Mouse (Mus musculus): ENCODE measurements around the gene Lamc1.
"Not testable (repeated sequence)": the region's sequence is repeated elsewhere in the genome, so short reads cannot be mapped to it uniquely, and the experiment has no call there.

The Lamc1 gene

GRCm38 (mm10) chr1:153299436-153299835 is 33.1 kb downstream of the Lamc1 start:
- peak; percentile 56 to 63 for DNase-seq (ENCODE audit: low spot score in 2 of 2)

GRCm38 (mm10) chr1:153297774-153298363 is 34.7 kb downstream of the Lamc1 start:
- not testable (repeated sequence) for DNase-seq (ENCODE audit: low spot score in 2 of 2)

GRCm38 (mm10) chr1:153296035-153296434 is 36.6 kb downstream of the Lamc1 start:
- DNase-seq (ENCODE audit: low spot score in 2 of 2): no peak

GRCm38 (mm10) chr1:153292892-153293291 is 39.7 kb downstream of the Lamc1 start:
- no peak for DNase-seq (ENCODE audit: low spot score in 2 of 2)

- no peak for DNase-seq (ENCODE audit: low spot score in 2 of 2)
Measured at GRCm38 (mm10) chr1:153292202-153292601, 40.4 kb downstream of the Lamc1 start.

GRCm38 (mm10) chr1:153291416-153291815 is 41.2 kb downstream of the Lamc1 start:
- no peak for DNase-seq (ENCODE audit: low spot score in 2 of 2)

GRCm38 (mm10) chr1:153288010-153288409 is 44.6 kb downstream of the Lamc1 start:
- DNase-seq (ENCODE audit: low spot score in 2 of 2): peak; percentile 62 to 67

- no peak for DNase-seq (ENCODE audit: low spot score in 2 of 2)
Measured at GRCm38 (mm10) chr1:153287443-153287842, 45.1 kb downstream of the Lamc1 start.

- DNase-seq (ENCODE audit: low spot score in 2 of 2): no peak
Measured at GRCm38 (mm10) chr1:153286216-153286615, 46.4 kb downstream of the Lamc1 start.

- DNase-seq (ENCODE audit: low spot score in 2 of 2): no peak
Measured at GRCm38 (mm10) chr1:153285188-153285587, 47.4 kb downstream of the Lamc1 start.

GRCm38 (mm10) chr1:153282342-153282975 is 50.1 kb downstream of the Lamc1 start:
- no peak for DNase-seq (ENCODE audit: low spot score in 2 of 2)

GRCm38 (mm10) chr1:153281483-153281882 is 51.1 kb downstream of the Lamc1 start:
- DNase-seq (ENCODE audit: low spot score in 2 of 2): no peak

- no peak for DNase-seq (ENCODE audit: low spot score in 2 of 2)
Measured at GRCm38 (mm10) chr1:153280411-153280810, 52.2 kb downstream of the Lamc1 start.

- DNase-seq (ENCODE audit: low spot score in 2 of 2): no peak
Measured at GRCm38 (mm10) chr1:153278028-153278613, 54.5 kb downstream of the Lamc1 start.

- DNase-seq (ENCODE audit: low spot score in 2 of 2): no peak
Measured at GRCm38 (mm10) chr1:153275466-153275865, 57.1 kb downstream of the Lamc1 start.

GRCm38 (mm10) chr1:153274611-153275010 is 58.0 kb downstream of the Lamc1 start:
- DNase-seq (ENCODE audit: low spot score in 2 of 2): no peak

GRCm38 (mm10) chr1:153273657-153274056 is 58.9 kb downstream of the Lamc1 start:
- no peak for DNase-seq (ENCODE audit: low spot score in 2 of 2)

- DNase-seq (ENCODE audit: low spot score in 2 of 2): no peak
Measured at GRCm38 (mm10) chr1:153270827-153271226, 61.8 kb downstream of the Lamc1 start.

- DNase-seq (ENCODE audit: low spot score in 2 of 2): no peak
Measured at GRCm38 (mm10) chr1:153269681-153270080, 62.9 kb downstream of the Lamc1 start.

GRCm38 (mm10) chr1:153268806-153269309 is 63.7 kb downstream of the Lamc1 start:
- no peak for DNase-seq (ENCODE audit: low spot score in 2 of 2)

- DNase-seq (ENCODE audit: low spot score in 2 of 2): no peak
Measured at GRCm38 (mm10) chr1:153268306-153268705, 64.3 kb downstream of the Lamc1 start.

- no peak for DNase-seq (ENCODE audit: low spot score in 2 of 2)
Measured at GRCm38 (mm10) chr1:153267730-153268129, 64.9 kb downstream of the Lamc1 start.

GRCm38 (mm10) chr1:153266891-153267290 is 65.7 kb downstream of the Lamc1 start:
- DNase-seq (ENCODE audit: low spot score in 2 of 2): no peak
